Mouse (Mus musculus) spleen, adult 12 weeks (tissue): ENCODE data around the gene Mas1.

Source experiments
- DNase-seq: peaks from one replicate; pipeline ENCODE4 v3.0.0; 2022; ENCODE audit warnings: low spot score

Gene Mas1

GRCm38 (mm10) chr17:12830351-12830750 lies 37.6 kb downstream of the Mas1 start:
- DNase-seq, result no peak

- DNase-seq, result no peak
These were observed 52.1 kb downstream of the Mas1 start for GRCm38 (mm10) chr17:12815885-12816284.

- no peak for DNase-seq
These were observed 53.4 kb downstream of the Mas1 start for GRCm38 (mm10) chr17:12814502-12814901.

- no peak for DNase-seq
These were observed 57.0 kb downstream of the Mas1 start for GRCm38 (mm10) chr17:12810973-12811303.

GRCm38 (mm10) chr17:12810103-12810972 lies 57.6 kb downstream of the Mas1 start:
- DNase-seq, result peak; percentile 15

GRCm38 (mm10) chr17:12808851-12809250 lies 59.1 kb downstream of the Mas1 start:
- no peak for DNase-seq

GRCm38 (mm10) chr17:12804584-12805445 lies 63.1 kb downstream of the Mas1 start:
- no peak for DNase-seq

- no peak for DNase-seq
These were observed 65.9 kb downstream of the Mas1 start for GRCm38 (mm10) chr17:12801861-12802540.

GRCm38 (mm10) chr17:12799368-12800275 lies 68.3 kb downstream of the Mas1 start:
- DNase-seq, result no peak

- DNase-seq, result no peak
These were observed 69.4 kb downstream of the Mas1 start for GRCm38 (mm10) chr17:12798571-12798970.

GRCm38 (mm10) chr17:12797427-12798029 lies 70.4 kb downstream of the Mas1 start:
- no peak for DNase-seq

- DNase-seq, result no peak
These were observed 71.3 kb downstream of the Mas1 start for GRCm38 (mm10) chr17:12796633-12797032.

- no peak for DNase-seq
These were observed 74.1 kb downstream of the Mas1 start for GRCm38 (mm10) chr17:12793660-12794406.

GRCm38 (mm10) chr17:12792422-12793206 lies 75.3 kb downstream of the Mas1 start:
- DNase-seq, result no peak

GRCm38 (mm10) chr17:12791420-12791819 lies 76.5 kb downstream of the Mas1 start:
- no peak for DNase-seq

GRCm38 (mm10) chr17:12791079-12791406 lies 76.9 kb downstream of the Mas1 start:
- no peak for DNase-seq
